Comparison of ENCODE assay signal across 10 mouse cellular contexts in the genomic region with DNA sequence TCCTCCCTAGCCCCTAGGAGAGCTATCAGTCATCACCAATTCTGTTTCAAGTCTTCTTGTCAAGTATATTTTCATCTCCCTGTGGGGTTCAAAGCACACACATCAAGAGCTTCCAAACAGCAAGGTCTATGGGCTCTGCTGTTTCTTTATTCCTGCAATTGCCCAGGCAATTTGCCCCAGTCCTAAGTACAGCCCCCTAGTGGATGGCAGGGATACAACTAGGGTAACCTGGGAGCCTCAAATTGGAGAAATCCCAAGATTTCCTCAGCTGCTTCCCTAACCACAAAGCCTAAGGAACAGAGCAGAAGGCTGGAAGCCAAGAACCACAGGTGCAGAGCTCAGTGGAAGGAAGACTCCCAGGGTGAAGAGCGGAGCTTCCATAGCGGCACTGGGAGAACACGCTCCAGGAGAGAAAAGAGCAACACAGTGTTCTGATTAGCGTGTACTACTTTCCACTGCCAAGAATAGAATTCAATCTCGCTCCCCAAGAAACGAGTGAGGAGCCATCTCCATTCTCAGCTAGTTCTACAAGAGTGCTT. TPM values are rescaled to one million over a fixed set of nuclear protein-coding genes. Genes with fewer than 3 reads are reported as not detected.
DNase-seq lines count a peak whose midpoint lies in the region; ATAC-seq and TF ChIP-seq lines count a peak whose summit lies in the region.
"Had no signal": no experiment of that assay in that cellular context is flagged by ENCODE, and none has a peak within 500 bp of the region (broad histone marks: within the 10 kb centered on the region; RNA-seq: fewer than 3 reads in every experiment).

No protein-coding gene starts in this region.

- no peaks in the 10 kb centered on the region for H3K4me1 ChIP-seq in forebrain, postnatal 0 days (ENCODE audit: insufficient read depth)
- no peaks in the 10 kb centered on the region for H3K4me1 ChIP-seq in forebrain, embryonic 10.5 days
- no peaks in the 10 kb centered on the region for H3K4me1 ChIP-seq in lung, embryonic 14.5 days (ENCODE audit: insufficient read depth)
- H3K4me1 ChIP-seq: liver, embryonic 13.5 days had no signal

- no peak overlapping the region for H3K9ac ChIP-seq in forebrain, postnatal 0 days
- no peak overlapping the region for H3K9ac ChIP-seq in lung, embryonic 14.5 days
- H3K9ac ChIP-seq: liver, embryonic 13.5 days had no signal

- peak; percentile 56 for ATAC-seq in forebrain, postnatal 0 days
- ATAC-seq in lung, embryonic 14.5 days (ENCODE audit: insufficient read depth) = no peak

- peak; percentile 27; the same call in 1 of the 2 replicates for TF ChIP-seq CTCF in forebrain, postnatal 0 days (IDR thresholded peaks at IDR 0.05; ENCODE audit: low read depth)
- 0 out of 2 replicates have a peak, but pooled peaks have one; percentile 16 for TF ChIP-seq CTCF in lung, embryonic 14.5 days (IDR thresholded peaks at IDR 0.05; ENCODE audit: low read depth)

- no peaks in the 10 kb centered on the region for H3K36me3 ChIP-seq in forebrain, postnatal 0 days (ENCODE audit: insufficient read depth)
- 0 out of 2 replicates have a peak, but pooled peaks cover 2% of the 10 kb centered on the region for H3K36me3 ChIP-seq in forebrain, embryonic 10.5 days (replicated peaks)
- H3K36me3 ChIP-seq in lung, embryonic 14.5 days (ENCODE audit: insufficient read depth) = no peaks in the 10 kb centered on the region
- H3K36me3 ChIP-seq: liver, embryonic 13.5 days had no signal

- H3K27ac ChIP-seq in forebrain, postnatal 0 days (ENCODE audit: low read depth, low read length) = no peak overlapping the region
- H3K27ac ChIP-seq in forebrain, embryonic 10.5 days = no peak overlapping the region
- H3K27ac ChIP-seq in lung, embryonic 14.5 days (ENCODE audit: low read depth) = no peak overlapping the region
- H3K27ac ChIP-seq: liver, embryonic 13.5 days had no signal

- no peaks in the 10 kb centered on the region for H3K9me3 ChIP-seq in forebrain, postnatal 0 days (ENCODE audit: low read length)
- H3K9me3 ChIP-seq in forebrain, embryonic 10.5 days = no peaks in the 10 kb centered on the region
- H3K9me3 ChIP-seq in lung, embryonic 14.5 days (ENCODE audit: low read depth, low read length) = no peaks in the 10 kb centered on the region
- H3K9me3 ChIP-seq: liver, embryonic 13.5 days had no signal

- peak; percentile 26 for DNase-seq in forebrain, postnatal 0 days
- DNase-seq in forebrain, embryonic 10.5 days (ENCODE audit: extremely low spot score, low spot score) = no peak
- no peak for DNase-seq in lung, embryonic 14.5 days
- DNase-seq in lung, postnatal 25 days (ENCODE audit: low spot score) = no peak
- peak; percentile 94 for DNase-seq in cerebellum, adult 9-11 months
- DNase-seq in left cerebral cortex, postnatal 14 days (ENCODE audit: low spot score in 2 of 2) = peak; percentile 27 to 47
- DNase-seq in thymus, postnatal 10 days (ENCODE audit: low spot score in 2 of 2) = no peak
- DNase-seq in kidney, adult 8-10 months = no peak
- DNase-seq: liver, embryonic 13.5 days had no signal

- H3K4me2 ChIP-seq in forebrain, postnatal 0 days (ENCODE audit: low read depth) = no peak overlapping the region
- no peak overlapping the region for H3K4me2 ChIP-seq in lung, embryonic 14.5 days
- H3K4me2 ChIP-seq: liver, embryonic 13.5 days; midbrain, embryonic 11.5 days had no signal

- 47% methylated on average over 6 of the region's 6 CpGs for WGBS in forebrain, postnatal 0 days
- 90% methylated on average over 6 of the region's 6 CpGs for WGBS in forebrain, embryonic 10.5 days
- WGBS in lung, embryonic 14.5 days = 86% methylated on average over 6 of the region's 6 CpGs

- intact Hi-C loops in left cerebral cortex, postnatal 14 days (cut with DNase I) = no loop called here

- H3K27me3 ChIP-seq in forebrain, postnatal 0 days (ENCODE audit: insufficient read depth, low read length) = no peaks in the 10 kb centered on the region
- H3K27me3 ChIP-seq in forebrain, embryonic 10.5 days (ENCODE audit: poor library complexity, severe bottlenecking) = no peaks in the 10 kb centered on the region
- H3K27me3 ChIP-seq in lung, embryonic 14.5 days (ENCODE audit: insufficient read depth, low read length) = no peaks in the 10 kb centered on the region
- H3K27me3 ChIP-seq: liver, embryonic 13.5 days had no signal

- H3K4me3 ChIP-seq in forebrain, postnatal 0 days (ENCODE audit: low read depth, low read length) = no peak overlapping the region
- H3K4me3 ChIP-seq in forebrain, embryonic 10.5 days = no peak overlapping the region
- no peak overlapping the region for H3K4me3 ChIP-seq in lung, embryonic 14.5 days (ENCODE audit: low read depth, low read length)
- H3K4me3 ChIP-seq: liver, embryonic 13.5 days had no signal

RNA-seq across cellular contexts. Expression of a gene that starts 59.3 kb away (rescaled TPM):
- 12.0 and 13.7 TPM in 2 replicates for total RNA-seq in forebrain, postnatal 0 days (2014; rRNA removed)
- polyA plus RNA-seq in forebrain, postnatal 0 days (2015; fragmentation: Nextera tagmentation; extraction: Ambion mirVana) = 1.6 and 2.2 TPM in 2 replicates
- 0.26 and 0.42 TPM in 2 replicates for polyA plus RNA-seq in forebrain, embryonic 10.5 days (2016; fragmentation: Nextera tagmentation; extraction: Ambion mirVana)
- 0.11 and 0.19 TPM in 2 replicates for polyA plus RNA-seq in lung, embryonic 14.5 days (2014; fragmentation: Nextera tagmentation; extraction: Ambion mirVana)
- 10 to 100 TPM; 80.3 to 86.4 TPM for total RNA-seq in left cerebral cortex, postnatal 14 days (2021)

Comparison
In these comparisons a context has a peak if more than half of its experiments do, and no peak if none do; other contexts are left out.
1. DNase-seq: peak in forebrain, postnatal 0 days (single experiment), cerebellum, adult 9-11 months (single experiment) and left cerebral cortex, postnatal 14 days (2 of 2); none in forebrain, embryonic 10.5 days (single experiment), lung, embryonic 14.5 days (single experiment), lung, postnatal 25 days (single experiment), thymus, postnatal 10 days (0 of 2) and kidney, adult 8-10 months (0 of 2).